Mouse (Mus musculus) olfactory bulb, adult 2 months (tissue): ENCODE measurements around the gene D630045J12Rik.

ENCODE experiments used
- CTCF ChIP-seq: fragments of 200-500 bp; IDR thresholded peaks from 2 replicates; pipeline ENCODE4 v1.5.1; 2012; ENCODE audit warnings: low read depth, mild to moderate bottlenecking, low read length, moderate library complexity; ENCODE audit not compliant: insufficient read depth
- POLR2A ChIP-seq: fragments of 200-500 bp; IDR thresholded peaks from 2 replicates; pipeline ENCODE4 v1.6.1; 2012; ENCODE audit warnings: mild to moderate bottlenecking, low read depth, low read length, moderate library complexity; ENCODE audit not compliant: insufficient read depth

- TF ChIP-seq CTCF (no peak), POLR2A (no peak)
Measured at GRCm38 (mm10) chr6:38087242-38088026, 166.4 kb downstream of the D630045J12Rik start.
